Mouse (Mus musculus): ENCODE data around the gene Psg16.

DNA sequence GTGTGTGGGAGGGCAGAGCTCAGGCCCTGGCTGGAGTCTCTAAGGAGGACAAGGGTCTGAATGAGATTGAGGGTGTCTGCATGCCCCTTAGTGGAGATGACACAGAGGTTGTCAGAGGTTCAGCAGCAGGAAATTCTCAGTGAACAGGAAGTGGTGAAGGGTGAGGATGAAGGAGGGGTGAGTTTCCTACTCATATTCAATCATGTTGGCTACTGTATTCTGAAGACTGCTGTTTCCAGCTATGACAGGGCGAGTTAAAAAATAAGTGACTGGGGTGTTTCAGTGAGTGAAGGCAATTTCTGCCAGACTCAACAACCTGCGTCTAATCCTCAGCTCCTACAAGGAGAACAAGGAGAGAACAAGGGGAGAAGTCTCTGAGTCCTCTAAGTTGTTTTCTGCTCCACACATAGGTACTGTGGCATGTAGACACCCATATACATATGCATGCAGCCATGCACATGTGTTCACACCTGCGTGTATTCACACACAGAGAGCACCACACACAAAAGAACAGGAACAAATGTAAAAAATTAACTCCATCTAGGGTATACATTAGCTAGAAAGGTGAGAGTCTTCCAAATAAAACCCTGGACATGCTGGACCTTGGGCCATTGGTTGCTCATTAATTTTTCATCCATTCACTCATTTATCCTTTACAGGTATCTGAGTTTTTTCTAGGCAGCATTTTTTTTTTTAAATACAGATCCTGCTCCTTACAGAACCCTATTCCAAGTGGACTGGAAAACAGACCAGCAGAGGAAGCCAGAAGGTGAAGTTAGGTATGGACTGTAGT lies 83.2 kb downstream of the Psg16 start:
- TF ChIP-seq EP300 (IDR thresholded peaks at IDR 0.05; ENCODE audit: insufficient read depth, low read depth, low read length) (no peak), CTCF (IDR thresholded peaks at IDR 0.05) (no peak), POLR2A (IDR thresholded peaks at IDR 0.05; ENCODE audit: insufficient read depth, low read depth, low read length) (no peak)
